Mouse (Mus musculus) embryonic facial prominence, embryonic 13.5 days (tissue): ENCODE results near the gene Arl4d. TPM values are rescaled to one million over a fixed set of nuclear protein-coding genes. Genes with fewer than 3 reads are reported as not detected.
"Not testable (repeated sequence)": the region's sequence is repeated elsewhere in the genome, so short reads cannot be mapped to it uniquely, and the experiment has no call there.

Experiments used
- ATAC-seq: fragments of 200-750 bp; cut with Nextera tagmentation; 2 replicates; pipeline ENCODE4 v1.8.0; 2017; ENCODE audit warnings: low read depth; ENCODE audit not compliant: insufficient number of reproducible peaks, insufficient read depth, low FRiP score, low TSS enrichment
- H3K27ac ChIP-seq: fragments of 300-500 bp; sonication (generic); 2 replicates; pipeline ENCODE4 v1.5.1; 2015; ENCODE audit warnings: moderate library complexity, mild to moderate bottlenecking, inconsistent platforms
- H3K27me3 ChIP-seq: fragments of 300-500 bp; sonication (generic); 2 replicates; pipeline ENCODE4 v1.6.1; 2015; ENCODE audit warnings: mild to moderate bottlenecking, inconsistent platforms
- H3K36me3 ChIP-seq: fragments of 300-500 bp; sonication (generic); 2 replicates; pipeline ENCODE4 v1.6.1; 2015; ENCODE audit warnings: mild to moderate bottlenecking, inconsistent platforms
- H3K4me1 ChIP-seq: fragments of 300-500 bp; sonication (generic); 2 replicates; pipeline ENCODE4 v1.6.1; 2015; ENCODE audit warnings: inconsistent platforms
- H3K4me2 ChIP-seq: fragments of 300-500 bp; sonication (generic); 2 replicates; pipeline ENCODE4 v1.6.1; 2015; ENCODE audit warnings: moderate library complexity, mild to moderate bottlenecking, inconsistent platforms
- H3K4me3 ChIP-seq: fragments of 300-500 bp; sonication (generic); 2 replicates; pipeline ENCODE4 v1.5.1; 2015; ENCODE audit warnings: mild to moderate bottlenecking, inconsistent platforms
- H3K9ac ChIP-seq: fragments of 300-500 bp; sonication (generic); 2 replicates; pipeline ENCODE4 v1.6.1; 2015; ENCODE audit warnings: mild to moderate bottlenecking, inconsistent platforms
- H3K9me3 ChIP-seq: fragments of 300-500 bp; sonication (generic); 2 replicates; pipeline ENCODE4 v1.6.1; 2016; ENCODE audit warnings: inconsistent platforms
- WGBS: fragments of 180-500 bp; shearing (Covaris S2); methylation state at CpG from one replicate; pipeline ENCODE4 v1.1.7; 2015; ENCODE audit warnings: mixed read lengths; 5-methylcytosine and 5-hydroxymethylcytosine counted together
- polyA plus RNA-seq: library from polyadenylated mRNA; unstranded; fragments of >200 nt; fragmentation: Nextera tagmentation; extraction: Ambion mirVana; gene quantifications from 2 replicates; pipeline ENCODE4 v1.2.1, GENCODE M21; 2015

The Arl4d gene
- 3.3 and 3.4 TPM in 2 replicates for polyA plus RNA-seq

DNA sequence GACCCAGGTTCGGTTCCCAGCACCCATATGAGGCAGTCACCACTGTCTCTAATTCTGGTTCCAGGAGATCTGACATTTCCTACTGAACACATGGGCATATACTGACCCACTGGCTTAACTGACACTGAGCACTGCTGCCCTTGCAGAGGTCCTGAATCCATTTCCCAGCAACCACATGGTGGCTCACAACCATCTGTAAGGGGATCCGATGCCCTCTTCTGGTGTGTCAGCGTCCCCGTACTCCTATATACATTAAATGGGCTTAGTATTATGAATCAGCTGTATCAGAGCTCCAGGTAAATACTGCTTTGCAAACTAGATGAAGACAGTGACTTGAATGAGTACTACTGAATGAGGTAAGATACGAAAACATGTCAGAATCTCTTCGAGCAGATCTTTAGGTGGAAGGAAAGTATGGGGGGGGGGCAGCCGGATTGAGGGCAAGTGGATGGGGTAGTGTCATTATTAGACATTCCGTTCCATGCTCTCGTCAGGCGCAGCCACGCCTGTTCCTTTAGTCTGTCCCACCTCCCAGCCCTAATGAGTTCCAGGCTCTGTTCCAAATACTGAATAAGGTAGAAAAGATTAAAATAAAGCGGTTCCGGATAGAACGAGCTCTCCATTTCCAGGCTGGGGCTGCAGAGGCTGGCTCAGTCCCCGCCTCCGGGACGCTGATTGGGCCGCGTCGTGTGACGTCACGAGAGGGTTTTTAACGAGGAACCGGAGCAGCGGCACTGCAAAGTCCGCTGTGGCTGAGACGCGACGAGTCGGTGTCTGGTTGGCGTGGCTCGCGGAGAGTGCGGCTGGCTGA is at the start of gene Arl4d:
Gene Arl4d, plus strand, starts transcription at position 717 of the 811 bp plus-strand sequence.
- peak within 1 kb of the TSS; percentile 85 for H3K4me2 ChIP-seq
- H3K27me3 ChIP-seq, result no peaks in the 10 kb centered on the region
- H3K4me3 ChIP-seq, result peak within 1 kb of the TSS; percentile 57
- no peaks in the 10 kb centered on the region for H3K36me3 ChIP-seq
- 7% methylated on average over 34 of the region's 34 CpGs for WGBS
- H3K9me3 ChIP-seq, result no peaks in the 10 kb centered on the region
- H3K9ac ChIP-seq, result peak within 1 kb of the TSS; percentile 78
- peak; percentile 93 for ATAC-seq
- H3K4me1 ChIP-seq, result peaks cover 17% of the 10 kb centered on the region
- peak within 1 kb of the TSS; percentile 81 for H3K27ac ChIP-seq

DNA sequence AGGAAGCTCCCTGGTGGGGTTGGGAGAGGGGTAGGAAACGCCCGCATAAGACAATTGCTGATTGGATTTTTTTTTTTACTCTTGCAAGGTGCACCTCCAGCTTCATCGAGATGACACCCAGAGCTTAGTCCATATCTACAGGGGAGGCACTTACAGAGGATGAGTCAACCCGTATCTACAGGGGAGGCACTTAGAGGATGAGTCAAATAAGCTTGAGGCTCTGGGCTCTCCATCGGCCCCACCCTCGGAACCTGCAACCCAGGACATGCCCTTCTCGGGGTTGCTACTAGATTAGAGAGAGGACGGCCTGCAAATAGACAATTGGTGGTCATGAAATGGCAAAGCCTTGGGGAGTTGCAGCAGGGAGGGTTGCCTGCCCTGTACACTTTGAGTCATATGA is 49.2 kb upstream of the Arl4d start:
- no peak overlapping the region for H3K9ac ChIP-seq
- H3K27ac ChIP-seq, result no peak overlapping the region
- H3K4me3 ChIP-seq, result no peak overlapping the region
- no peaks in the 10 kb centered on the region for H3K9me3 ChIP-seq
- H3K36me3 ChIP-seq, result no peaks in the 10 kb centered on the region
- H3K4me1 ChIP-seq, result peaks cover 17% of the 10 kb centered on the region
- ATAC-seq, result no peak
- no peak overlapping the region for H3K4me2 ChIP-seq
- H3K27me3 ChIP-seq, result no peaks in the 10 kb centered on the region
- WGBS, result 88% methylated on average over 8 of the region's 8 CpGs

DNA sequence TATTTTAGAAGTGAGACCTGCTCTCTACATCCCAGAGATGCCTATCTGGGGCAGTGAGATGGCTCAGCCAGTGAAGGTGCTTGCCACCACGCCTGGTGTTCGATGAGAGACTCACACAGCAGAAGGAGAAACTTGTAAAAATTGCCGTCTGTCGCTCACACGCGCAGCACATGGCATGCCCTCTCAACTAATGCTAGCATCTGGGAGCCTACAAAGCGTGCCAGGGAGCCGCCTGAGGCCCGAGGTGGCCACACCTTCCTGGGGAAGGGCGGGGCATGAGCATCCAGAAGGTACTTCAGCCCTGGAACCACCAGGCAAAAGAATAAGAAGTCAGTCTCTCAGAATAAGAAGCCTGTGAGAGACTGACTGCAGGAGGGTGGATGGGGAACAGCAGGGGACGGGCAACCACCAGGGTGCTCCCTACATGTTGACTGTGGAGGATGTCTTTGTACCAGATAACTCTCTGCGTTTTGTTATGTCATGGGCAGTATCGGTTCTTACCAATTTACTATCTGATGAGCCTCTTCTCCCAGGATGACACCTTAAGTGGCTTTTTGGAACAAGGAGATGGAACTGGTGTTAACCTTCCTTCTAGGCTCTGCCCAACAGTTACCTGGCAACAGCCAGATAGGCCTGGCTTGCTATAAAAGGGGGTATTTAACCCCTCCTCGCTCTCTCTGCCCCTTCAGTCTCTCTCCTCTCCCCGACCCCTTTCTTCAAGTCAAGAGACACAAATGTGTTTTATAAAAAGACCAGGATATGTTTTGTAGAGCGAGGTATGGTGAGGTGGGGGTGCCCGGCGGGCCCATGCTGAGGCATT is 48.2 kb upstream of the Arl4d start:
- Histone ChIP-seq H3K4me2 (peak overlapping the region; percentile 44), H3K27me3 (no peaks in the 10 kb centered on the region), H3K9ac (no peak overlapping the region), H3K4me3 (no peak overlapping the region), H3K9me3 (no peaks in the 10 kb centered on the region), H3K4me1 (peaks cover 17% of the 10 kb centered on the region), H3K36me3 (no peaks in the 10 kb centered on the region), H3K27ac (no peak overlapping the region)
- WGBS, result 18% methylated on average over 18 of the region's 18 CpGs
- no peak for ATAC-seq

DNA sequence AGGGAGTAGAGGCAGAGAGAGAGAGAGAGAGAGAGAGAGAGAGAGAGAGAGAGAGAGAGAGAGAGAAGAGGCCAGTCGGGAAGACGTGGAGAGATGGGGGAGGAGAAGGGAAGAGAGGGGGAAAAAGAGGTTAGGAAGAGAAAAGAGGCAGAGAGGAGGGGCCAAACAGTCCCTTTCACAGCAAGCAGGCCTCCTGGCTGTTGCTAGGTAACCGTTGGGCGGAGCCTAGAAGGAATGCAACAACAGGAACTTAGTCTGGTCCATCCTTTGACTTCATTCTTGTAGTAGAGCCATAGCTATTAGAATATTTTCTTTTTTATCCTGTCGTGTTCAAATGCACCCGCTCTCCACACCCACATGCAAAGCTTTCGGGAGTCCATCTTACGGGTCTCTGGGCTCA is 47.5 kb upstream of the Arl4d start:
- Histone ChIP-seq H3K4me1 (peaks cover 17% of the 10 kb centered on the region), H3K27ac (no peak overlapping the region), H3K9ac (no peak overlapping the region), H3K27me3 (no peaks in the 10 kb centered on the region), H3K4me2 (peak overlapping the region; percentile 44), H3K36me3 (no peaks in the 10 kb centered on the region), H3K9me3 (no peaks in the 10 kb centered on the region), H3K4me3 (no peak overlapping the region)
- no peak for ATAC-seq
- 8% methylated on average over 6 of the region's 8 CpGs for WGBS

DNA sequence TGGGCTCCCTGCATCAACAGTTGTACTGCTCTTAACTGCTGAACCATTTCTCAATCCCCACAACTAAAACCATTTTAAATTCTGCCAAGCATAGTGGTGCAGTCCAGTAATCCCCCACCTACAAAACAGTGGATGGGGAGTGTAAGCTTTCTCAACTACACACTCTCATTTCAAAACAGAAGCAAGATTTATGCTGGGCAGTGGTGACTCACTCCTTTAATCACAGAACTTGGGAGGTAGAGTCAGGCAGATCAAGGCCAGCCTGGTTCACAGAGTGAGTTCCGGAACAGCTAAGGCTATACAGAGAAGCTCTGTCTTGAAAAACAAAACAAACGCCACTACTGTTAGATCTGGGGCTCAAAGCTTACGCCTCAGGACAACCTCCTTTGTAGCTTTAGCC is 46.7 kb upstream of the Arl4d start:
- no peak overlapping the region for H3K9ac ChIP-seq
- 65% methylated on average over 3 of the region's 3 CpGs for WGBS
- H3K4me3 ChIP-seq, result no peak overlapping the region
- no peak for ATAC-seq
- H3K9me3 ChIP-seq, result no peaks in the 10 kb centered on the region
- H3K27ac ChIP-seq, result no peak overlapping the region
- no peaks in the 10 kb centered on the region for H3K27me3 ChIP-seq
- peaks cover 17% of the 10 kb centered on the region for H3K4me1 ChIP-seq
- H3K36me3 ChIP-seq, result no peaks in the 10 kb centered on the region
- H3K4me2 ChIP-seq, result no peak overlapping the region

DNA sequence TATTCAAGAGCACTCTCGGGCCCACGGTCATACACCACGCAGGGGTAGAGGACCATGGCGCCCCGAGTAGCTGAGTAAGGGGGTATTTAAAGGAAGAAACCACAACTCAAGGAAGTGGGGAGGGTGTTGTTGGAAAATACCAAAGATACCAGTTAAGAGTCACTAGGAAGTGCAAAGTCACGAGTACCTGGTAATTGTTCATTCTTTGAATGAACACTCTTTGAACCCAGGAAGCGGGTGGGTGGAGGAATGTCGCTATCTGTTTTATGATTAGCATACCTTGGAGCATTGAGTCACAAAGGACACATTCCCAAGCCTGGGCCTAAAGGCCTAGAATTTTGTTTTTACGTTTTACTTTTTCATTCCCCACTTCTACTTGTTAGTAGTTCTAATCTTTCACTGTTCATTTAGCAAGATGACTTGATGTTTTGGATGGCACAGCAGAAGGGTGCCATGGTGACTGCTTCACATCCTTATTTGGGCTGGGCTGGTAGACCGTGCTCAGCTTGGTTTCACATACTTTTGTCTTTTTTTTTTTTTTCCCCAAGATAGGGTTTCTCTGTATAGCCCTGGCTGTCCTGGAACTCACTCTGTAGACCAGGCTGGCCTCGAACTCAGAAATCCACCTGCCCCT is 45.2 kb upstream of the Arl4d start:
- not testable (repeated sequence) for H3K27me3 ChIP-seq, H3K27ac ChIP-seq, H3K36me3 ChIP-seq, H3K4me2 ChIP-seq, ATAC-seq, H3K9ac ChIP-seq, H3K4me3 ChIP-seq, H3K9me3 ChIP-seq
- WGBS, result 85% methylated on average over 11 of the region's 11 CpGs
- peaks cover 17% of the 10 kb centered on the region for H3K4me1 ChIP-seq

DNA sequence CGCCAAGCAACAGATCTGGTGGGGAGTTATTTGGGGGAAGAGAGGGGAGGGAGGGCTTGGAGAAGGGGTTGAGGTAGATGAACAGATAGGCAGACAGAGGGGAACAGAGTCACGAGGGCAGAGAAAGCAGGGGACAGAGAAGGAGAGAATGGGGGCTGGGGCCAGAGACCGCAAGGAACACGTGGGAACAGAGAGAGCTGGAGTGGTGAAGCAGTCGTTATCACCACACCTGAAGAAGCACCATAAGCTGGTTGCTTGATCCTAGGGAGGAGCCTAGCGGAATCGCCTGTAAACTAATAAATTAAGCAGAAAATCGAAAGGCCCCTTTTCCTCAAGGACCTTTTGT is 38.7 kb upstream of the Arl4d start:
- no peaks in the 10 kb centered on the region for H3K9me3 ChIP-seq
- no peaks in the 10 kb centered on the region for H3K27me3 ChIP-seq
- peaks cover 5% of the 10 kb centered on the region for H3K36me3 ChIP-seq
- H3K4me1 ChIP-seq, result peaks cover 4% of the 10 kb centered on the region; the same call in 1 of the 2 replicates
- WGBS, result 5% methylated on average over 8 of the region's 8 CpGs
- H3K27ac ChIP-seq, result peak overlapping the region; percentile 100
- ATAC-seq, result no peak
- H3K9ac ChIP-seq, result peak overlapping the region; percentile 75
- H3K4me2 ChIP-seq, result peak overlapping the region; percentile 75
- peak overlapping the region; percentile 55 for H3K4me3 ChIP-seq

DNA sequence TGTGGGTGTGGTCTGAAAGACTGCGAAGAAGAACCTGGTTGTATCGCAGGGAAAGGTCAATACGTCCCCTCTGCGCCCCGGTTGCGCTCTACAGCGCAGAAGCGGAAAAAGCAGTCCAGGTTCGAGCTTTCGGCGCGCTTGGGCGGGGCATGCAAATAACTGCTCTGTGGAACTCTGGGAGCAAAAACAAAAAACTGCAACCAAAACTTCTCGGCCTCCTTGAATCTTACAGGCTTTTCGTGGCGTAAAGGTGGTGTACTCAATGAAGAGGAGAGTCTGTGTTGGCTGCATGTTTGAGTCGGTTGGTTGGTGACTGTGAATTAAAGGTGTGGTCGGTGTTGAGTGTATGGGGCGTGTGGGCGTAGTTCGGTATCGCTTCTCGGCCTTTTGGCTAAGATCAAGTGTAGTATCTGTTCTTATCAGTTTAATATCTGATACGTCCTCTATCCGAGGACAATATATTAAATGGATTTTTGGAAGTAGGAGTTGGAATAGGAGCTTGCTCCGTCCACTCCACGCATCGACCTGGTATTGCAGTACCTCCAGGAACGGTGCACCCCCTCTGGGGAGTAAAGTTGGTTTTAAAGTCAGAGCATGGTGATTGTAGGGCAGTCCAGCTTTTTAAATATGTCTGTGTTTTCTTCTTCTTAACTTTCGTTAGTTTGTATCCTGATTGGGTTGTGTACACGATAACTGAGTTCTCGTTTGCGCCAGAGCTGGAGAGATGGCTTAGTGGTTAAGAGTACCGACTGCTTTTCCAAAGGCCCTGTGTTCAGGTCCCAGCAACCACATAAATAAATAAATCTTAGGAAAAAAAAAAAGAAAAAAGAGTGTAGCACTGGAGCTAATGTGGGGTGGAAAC is 38.1 kb upstream of the Arl4d start, which contains the start of gene Rdm1:
Gene Rdm1, plus strand, starts transcription at position 201 of the 862 bp plus-strand sequence.
- Histone ChIP-seq H3K27ac (peak within 1 kb of the TSS; percentile 100), H3K4me1 (peaks cover 4% of the 10 kb centered on the region; the same call in 1 of the 2 replicates), H3K4me2 (peak within 1 kb of the TSS; percentile 75), H3K9ac (peak within 1 kb of the TSS; percentile 83), H3K4me3 (peak within 1 kb of the TSS; percentile 55), H3K27me3 (no peaks in the 10 kb centered on the region), H3K36me3 (peaks cover 5% of the 10 kb centered on the region), H3K9me3 (no peaks in the 10 kb centered on the region)
- peak; percentile 85 for ATAC-seq
- under 1% methylated on average over 34 of the region's 34 CpGs for WGBS

DNA sequence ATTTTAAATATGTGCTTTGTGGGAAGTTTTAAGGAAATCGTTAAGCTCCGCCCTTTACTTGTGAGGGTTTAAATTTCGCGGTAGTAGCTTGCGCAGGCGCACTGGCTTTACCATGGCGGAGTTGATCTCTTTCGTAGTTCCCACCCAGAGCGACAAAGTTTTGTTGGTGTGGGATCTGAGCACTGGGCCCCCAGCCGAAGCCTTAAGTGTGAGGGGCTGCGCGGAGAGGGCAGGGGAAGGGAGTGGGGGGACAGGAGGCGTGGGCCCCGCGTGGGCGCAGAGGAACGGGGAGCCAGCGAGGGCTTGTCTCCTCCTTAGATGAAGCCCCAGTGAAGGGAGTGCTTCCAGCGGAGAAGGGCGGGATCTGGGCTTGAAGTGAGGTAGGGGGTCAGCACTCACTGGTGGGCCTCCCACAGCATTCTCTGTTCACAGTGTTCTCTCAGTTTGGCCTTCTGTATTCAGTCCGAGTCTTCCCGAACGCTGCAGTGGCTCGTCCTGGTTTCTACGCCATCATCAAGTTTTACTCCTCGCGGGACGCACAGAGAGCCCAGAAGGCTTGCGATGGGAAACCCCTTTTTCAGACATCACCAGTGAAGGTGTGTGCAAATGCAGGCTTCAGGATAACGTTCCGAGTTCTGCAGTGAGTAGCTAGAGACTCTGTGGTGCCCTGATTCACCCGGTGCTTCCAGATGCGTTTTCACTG is 37.3 kb upstream of the Arl4d start:
- Histone ChIP-seq H3K27me3 (no peaks in the 10 kb centered on the region), H3K27ac (peak overlapping the region; percentile 100), H3K4me2 (peak overlapping the region; percentile 75), H3K9ac (peak overlapping the region; percentile 83), H3K4me3 (peak overlapping the region; percentile 55), H3K9me3 (no peaks in the 10 kb centered on the region), H3K36me3 (peaks cover 8% of the 10 kb centered on the region), H3K4me1 (peaks cover 4% of the 10 kb centered on the region; the same call in 1 of the 2 replicates)
- peak; percentile 68 for ATAC-seq
- WGBS, result under 1% methylated on average over 33 of the region's 33 CpGs

DNA sequence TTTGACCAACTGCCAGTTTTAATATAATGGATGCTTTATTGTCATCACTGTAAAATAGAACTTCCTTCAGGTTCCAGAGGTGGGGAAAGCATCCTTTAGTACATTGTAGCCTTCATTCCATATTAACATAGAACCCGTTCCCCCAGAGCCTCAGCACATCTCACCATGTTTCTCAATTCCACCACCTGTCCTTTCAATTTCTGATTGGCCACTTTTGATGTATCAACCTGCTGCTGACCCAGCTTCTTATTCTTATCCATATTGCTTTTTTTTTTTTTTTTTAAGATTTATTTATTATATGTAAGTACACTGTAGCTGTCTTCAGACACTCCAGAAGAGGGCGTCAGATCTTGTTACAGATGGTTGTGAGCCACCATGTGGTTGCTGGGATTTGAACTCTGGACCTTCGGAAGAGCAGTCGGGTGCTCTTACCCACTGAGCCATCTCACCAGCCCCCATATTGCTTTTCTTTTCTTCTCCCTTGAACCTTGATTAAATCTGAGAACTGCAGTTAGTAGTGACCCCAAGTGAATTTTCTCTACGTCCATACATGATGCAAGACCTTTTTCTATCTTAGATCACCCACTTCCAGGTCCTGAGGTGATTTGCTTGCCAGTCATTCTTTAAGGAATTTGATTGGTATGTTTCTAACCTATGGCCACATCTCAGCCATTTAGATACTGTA is 36.5 kb upstream of the Arl4d start:
- not testable (repeated sequence) for H3K4me1 ChIP-seq, H3K9me3 ChIP-seq, H3K9ac ChIP-seq, ATAC-seq, H3K27me3 ChIP-seq
- H3K4me2 ChIP-seq, result peak overlapping the region; percentile 75
- peaks cover 17% of the 10 kb centered on the region for H3K36me3 ChIP-seq
- peak overlapping the region; percentile 100; the same call in 1 of the 2 replicates for H3K27ac ChIP-seq
- peak overlapping the region; percentile 55 for H3K4me3 ChIP-seq
- 57% methylated on average over 5 of the region's 5 CpGs for WGBS
